Mouse (Mus musculus) limb, embryonic 11.5 days (tissue): ENCODE results near the gene Inpp5b. TPM values are rescaled to one million over a fixed set of nuclear protein-coding genes. Genes with fewer than 3 reads are reported as not detected.

Experiments
- ATAC-seq: fragments of 200-750 bp; cut with Nextera tagmentation; 2 replicates; pipeline ENCODE4 v1.8.0; 2017; ENCODE audit warnings: low read depth; ENCODE audit not compliant: insufficient number of reproducible peaks, low FRiP score, low TSS enrichment
- DNase-seq: peaks from one replicate; pipeline ENCODE4 v3.0.0-alpha.2; 2015; ENCODE audit warnings: low spot score
- H3K27ac ChIP-seq: fragments of 300-500 bp; sonication (generic); replicated peaks from 2 replicates; pipeline ENCODE4 v1.5.1; 2014; ENCODE audit warnings: low read depth, mild to moderate bottlenecking, low read length
- H3K27me3 ChIP-seq: fragments of 300-500 bp; sonication (generic); 2 replicates; pipeline ENCODE4 v1.6.1; 2014; ENCODE audit warnings: mild to moderate bottlenecking, low read length, mixed read lengths; ENCODE audit not compliant: control insufficient read depth, insufficient read depth
- H3K36me3 ChIP-seq: fragments of 300-500 bp; sonication (generic); 2 replicates; pipeline ENCODE4 v1.6.1; 2014; ENCODE audit warnings: mild to moderate bottlenecking, low read length, moderate library complexity, mixed read lengths; ENCODE audit not compliant: control insufficient read depth, insufficient read depth
- H3K4me1 ChIP-seq: fragments of 300-500 bp; sonication (generic); 2 replicates; pipeline ENCODE4 v1.6.1; 2014; ENCODE audit warnings: low read length, mixed read lengths; ENCODE audit not compliant: control insufficient read depth, insufficient read depth
- H3K4me2 ChIP-seq: fragments of 300-500 bp; sonication (generic); 2 replicates; pipeline ENCODE4 v1.6.1; 2014; ENCODE audit warnings: low read depth, mild to moderate bottlenecking, moderate library complexity; ENCODE audit not compliant: severe bottlenecking
- H3K4me3 ChIP-seq: fragments of 300-500 bp; sonication (generic); 2 replicates; pipeline ENCODE4 v1.5.1; 2014; ENCODE audit warnings: low read depth, low read length
- H3K9ac ChIP-seq: fragments of 300-500 bp; sonication (generic); 2 replicates; pipeline ENCODE4 v1.6.1; 2014; ENCODE audit warnings: mild to moderate bottlenecking, low read length
- H3K9me3 ChIP-seq: fragments of 300-500 bp; sonication (generic); 2 replicates; pipeline ENCODE4 v1.6.1; 2016; ENCODE audit warnings: low read length; ENCODE audit not compliant: control insufficient read depth
- WGBS: fragments of 180-500 bp; shearing (Covaris S2); extraction: QIAGEN DNeasy Blood & Tissue Kit; methylation state at CpG from one replicate; pipeline ENCODE4 v1.1.7; 2014; 5-methylcytosine and 5-hydroxymethylcytosine counted together
- polyA plus RNA-seq: library from polyadenylated mRNA; unstranded; fragments of >200 nt; fragmentation: Nextera tagmentation; extraction: Ambion mirVana; gene quantifications from 2 replicates; pipeline ENCODE4 v1.2.1, GENCODE M21; 2014

Gene Inpp5b
- polyA plus RNA-seq, 1 experiment from 2014 or later: 22.3 TPM

DNA sequence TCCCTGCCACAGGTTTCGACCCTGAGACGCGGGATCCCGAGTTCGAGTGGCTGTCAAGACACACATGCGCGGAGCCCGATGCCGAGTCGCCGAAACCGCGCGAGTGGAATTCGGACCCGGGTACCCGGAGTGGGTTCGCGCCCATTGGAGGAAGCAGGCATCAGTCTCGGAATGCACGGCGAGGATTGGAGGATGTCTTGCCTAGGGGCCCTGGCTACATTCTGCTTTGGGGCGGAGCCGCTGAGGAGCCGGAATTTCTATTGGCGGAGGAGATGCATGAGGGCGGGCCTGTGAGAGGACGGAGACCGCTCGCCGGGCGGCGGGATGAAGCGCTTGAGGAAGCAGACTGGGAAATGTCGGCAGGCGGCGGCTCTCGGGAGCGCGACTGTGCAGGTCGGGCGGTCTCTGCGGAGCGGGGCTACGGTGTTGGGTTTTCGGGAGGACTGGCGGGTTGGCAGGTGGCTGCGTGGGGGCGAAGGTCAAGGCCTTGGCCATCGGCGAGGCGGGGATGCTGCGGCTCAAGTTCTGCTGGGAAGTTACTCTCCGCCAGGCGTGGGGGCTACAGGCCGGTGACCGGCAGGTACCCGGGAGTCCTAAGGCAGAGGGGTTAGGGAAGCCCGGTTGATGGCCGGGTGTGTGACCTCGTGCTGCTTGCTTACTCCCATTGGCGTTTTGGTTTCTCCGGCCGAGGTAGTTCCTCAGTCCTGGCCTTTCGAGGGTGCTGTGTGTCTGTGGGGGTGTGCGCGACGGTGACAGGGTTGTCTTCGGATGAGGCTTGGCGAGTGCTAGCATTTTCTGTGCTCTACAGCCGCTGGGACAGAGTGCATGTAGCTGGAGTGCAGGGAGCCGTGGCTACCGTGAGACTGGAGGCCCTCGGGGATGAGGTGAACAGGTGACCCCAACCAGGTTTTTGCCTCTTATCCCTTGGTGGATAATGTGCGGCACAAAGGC lies 9.9 kb downstream of the Inpp5b start:
- DNase-seq: peak; percentile 97
- H3K9ac ChIP-seq: peak overlapping the region; percentile 64
- peaks cover 4% of the 10 kb centered on the region; the same call in 1 of the 2 replicates for H3K4me1 ChIP-seq
- WGBS: under 1% methylated on average over 75 of the region's 75 CpGs
- H3K9me3 ChIP-seq: no peaks in the 10 kb centered on the region
- ATAC-seq: peak; percentile 99
- H3K4me3 ChIP-seq: peak overlapping the region; percentile 62
- no peak overlapping the region for H3K27ac ChIP-seq
- H3K36me3 ChIP-seq: no peaks in the 10 kb centered on the region
- H3K27me3 ChIP-seq: no peaks in the 10 kb centered on the region
- H3K4me2 ChIP-seq: peak overlapping the region; percentile 57

GRCm38 (mm10) chr4:124752281-124753199 lies 10.9 kb downstream of the Inpp5b start:
- no peaks in the 10 kb centered on the region for H3K36me3 ChIP-seq
- H3K4me2 ChIP-seq: peak overlapping the region; percentile 57
- H3K27me3 ChIP-seq: no peaks in the 10 kb centered on the region
- H3K27ac ChIP-seq: no peak overlapping the region
- 18% methylated on average over 15 of the region's 15 CpGs for WGBS
- ATAC-seq (no peak), DNase-seq (no peak)
- H3K9me3 ChIP-seq: no peaks in the 10 kb centered on the region
- H3K4me3 ChIP-seq: peak overlapping the region; percentile 62
- no peak overlapping the region for H3K9ac ChIP-seq
- H3K4me1 ChIP-seq: peaks cover 4% of the 10 kb centered on the region; the same call in 1 of the 2 replicates

GRCm38 (mm10) chr4:124755526-124755925 lies 13.9 kb downstream of the Inpp5b start:
- no peak overlapping the region for H3K4me3 ChIP-seq
- H3K4me1 ChIP-seq: peaks cover 4% of the 10 kb centered on the region; the same call in 1 of the 2 replicates
- H3K27ac ChIP-seq: no peak overlapping the region
- H3K9me3 ChIP-seq: no peaks in the 10 kb centered on the region
- no peak overlapping the region for H3K9ac ChIP-seq
- H3K4me2 ChIP-seq: no peak overlapping the region
- DNase-seq (no peak), ATAC-seq (no peak)
- H3K36me3 ChIP-seq: no peaks in the 10 kb centered on the region
- WGBS: 85% methylated on average over 7 of the region's 7 CpGs
- no peaks in the 10 kb centered on the region for H3K27me3 ChIP-seq

- H3K4me3 ChIP-seq: no peak overlapping the region
- DNase-seq (no peak), ATAC-seq (no peak)
- no peaks in the 10 kb centered on the region for H3K27me3 ChIP-seq
- 88% methylated on average over 7 of the region's 7 CpGs for WGBS
- no peak overlapping the region for H3K9ac ChIP-seq
- H3K36me3 ChIP-seq: no peaks in the 10 kb centered on the region
- no peak overlapping the region for H3K27ac ChIP-seq
- no peak overlapping the region for H3K4me2 ChIP-seq
- H3K4me1 ChIP-seq: no peaks in the 10 kb centered on the region
- H3K9me3 ChIP-seq: no peaks in the 10 kb centered on the region
These were observed 17.7 kb downstream of the Inpp5b start for GRCm38 (mm10) chr4:124759305-124759811.

GRCm38 (mm10) chr4:124761201-124761600 lies 19.6 kb downstream of the Inpp5b start:
- H3K4me2 ChIP-seq: no peak overlapping the region
- H3K36me3 ChIP-seq: no peaks in the 10 kb centered on the region
- H3K27ac ChIP-seq: no peak overlapping the region
- no peak overlapping the region for H3K4me3 ChIP-seq
- no peak overlapping the region for H3K9ac ChIP-seq
- ATAC-seq: no peak
- H3K9me3 ChIP-seq: no peaks in the 10 kb centered on the region
- H3K27me3 ChIP-seq: no peaks in the 10 kb centered on the region
- WGBS: 63% methylated on average over 1 of the region's 1 CpGs
- H3K4me1 ChIP-seq: no peaks in the 10 kb centered on the region
- no peak for DNase-seq

DNA sequence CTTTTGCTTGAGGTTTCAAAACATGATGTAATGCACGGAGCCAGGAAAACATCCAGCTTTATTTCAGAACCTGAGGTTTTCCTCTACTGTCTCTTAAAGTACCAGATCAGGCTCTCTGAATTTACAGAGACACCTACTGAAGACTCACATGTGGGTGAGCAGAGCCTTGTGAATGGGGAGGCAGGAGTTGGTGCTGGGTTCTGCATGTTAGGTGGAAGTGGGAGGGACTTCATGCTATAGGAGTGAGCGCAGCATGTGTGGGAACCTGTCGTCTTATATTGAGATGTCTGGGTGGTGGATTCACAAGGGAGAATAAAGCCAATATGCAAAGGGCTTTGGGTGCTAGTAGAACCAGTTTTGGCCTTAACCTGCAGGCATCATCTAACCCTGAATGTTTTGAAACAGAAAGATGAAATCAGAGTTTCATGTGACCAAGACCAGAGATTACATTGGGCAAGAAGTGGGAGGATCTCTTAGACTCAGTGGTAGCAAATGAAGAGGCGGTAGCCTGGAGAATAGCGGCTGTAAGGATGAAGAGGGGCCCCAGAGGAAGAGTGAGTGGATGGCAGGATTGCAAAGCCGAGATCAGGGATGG lies 21.3 kb downstream of the Inpp5b start:
- no peak overlapping the region for H3K9ac ChIP-seq
- H3K27me3 ChIP-seq: no peaks in the 10 kb centered on the region
- H3K4me3 ChIP-seq: no peak overlapping the region
- DNase-seq (no peak), ATAC-seq (no peak)
- H3K36me3 ChIP-seq: no peaks in the 10 kb centered on the region
- 86% methylated on average over 6 of the region's 6 CpGs for WGBS
- no peak overlapping the region for H3K4me2 ChIP-seq
- H3K4me1 ChIP-seq: no peaks in the 10 kb centered on the region
- no peak overlapping the region for H3K27ac ChIP-seq
- no peaks in the 10 kb centered on the region for H3K9me3 ChIP-seq

DNA sequence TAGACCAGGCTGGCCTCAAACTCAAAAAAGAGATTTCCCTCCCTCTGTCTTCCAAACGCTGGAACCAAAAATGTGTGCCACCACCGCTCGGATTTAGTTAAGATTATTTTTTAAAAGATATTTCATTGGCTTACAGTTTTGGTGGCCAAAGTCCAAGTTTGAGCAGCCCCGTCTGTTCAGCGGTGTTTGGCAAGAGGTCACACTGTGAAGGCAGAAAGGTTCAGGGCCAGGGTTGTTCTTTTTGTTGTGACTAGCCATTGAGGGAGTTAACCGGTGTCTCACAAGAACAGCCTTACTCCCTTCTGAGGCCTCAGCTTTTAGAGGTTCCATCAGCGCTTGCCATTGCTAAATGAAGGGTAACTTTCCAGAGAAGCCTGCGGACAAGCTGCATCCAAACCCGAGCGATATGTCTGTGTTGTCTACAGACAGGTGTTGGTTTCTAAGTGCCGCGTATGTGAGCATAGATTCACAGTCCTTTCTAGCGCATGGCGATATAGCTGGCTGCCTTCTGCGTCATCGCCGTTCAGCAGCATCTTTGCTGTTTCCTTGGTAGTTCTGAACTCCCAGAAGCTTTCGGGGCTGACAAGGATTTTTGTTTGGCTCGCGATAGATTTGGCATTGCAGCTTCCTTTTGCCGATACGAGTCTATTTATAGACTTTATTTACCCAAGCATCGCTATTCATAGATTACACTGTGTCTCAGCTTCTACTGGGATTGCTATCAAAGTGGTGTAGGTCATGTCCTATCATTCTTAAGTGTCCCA lies 24.3 kb downstream of the Inpp5b start:
- WGBS: 94% methylated on average over 23 of the region's 23 CpGs

More for the DNA sequence above, 24.3 kb downstream of the Inpp5b start:
- no peaks in the 10 kb centered on the region for H3K9me3 ChIP-seq
- ATAC-seq (no peak), DNase-seq (no peak)
- no peak overlapping the region for H3K27ac ChIP-seq
- H3K4me3 ChIP-seq: no peak overlapping the region
- H3K4me2 ChIP-seq: no peak overlapping the region
- H3K4me1 ChIP-seq: no peaks in the 10 kb centered on the region
- H3K9ac ChIP-seq: no peak overlapping the region
- no peaks in the 10 kb centered on the region for H3K27me3 ChIP-seq
- no peaks in the 10 kb centered on the region for H3K36me3 ChIP-seq
